Mouse (Mus musculus): ENCODE results near the gene Zfp784.
"Not testable (repeated sequence)": the region's sequence is repeated elsewhere in the genome, so short reads cannot be mapped to it uniquely, and the experiment has no call there.

Gene Zfp784

DNA sequence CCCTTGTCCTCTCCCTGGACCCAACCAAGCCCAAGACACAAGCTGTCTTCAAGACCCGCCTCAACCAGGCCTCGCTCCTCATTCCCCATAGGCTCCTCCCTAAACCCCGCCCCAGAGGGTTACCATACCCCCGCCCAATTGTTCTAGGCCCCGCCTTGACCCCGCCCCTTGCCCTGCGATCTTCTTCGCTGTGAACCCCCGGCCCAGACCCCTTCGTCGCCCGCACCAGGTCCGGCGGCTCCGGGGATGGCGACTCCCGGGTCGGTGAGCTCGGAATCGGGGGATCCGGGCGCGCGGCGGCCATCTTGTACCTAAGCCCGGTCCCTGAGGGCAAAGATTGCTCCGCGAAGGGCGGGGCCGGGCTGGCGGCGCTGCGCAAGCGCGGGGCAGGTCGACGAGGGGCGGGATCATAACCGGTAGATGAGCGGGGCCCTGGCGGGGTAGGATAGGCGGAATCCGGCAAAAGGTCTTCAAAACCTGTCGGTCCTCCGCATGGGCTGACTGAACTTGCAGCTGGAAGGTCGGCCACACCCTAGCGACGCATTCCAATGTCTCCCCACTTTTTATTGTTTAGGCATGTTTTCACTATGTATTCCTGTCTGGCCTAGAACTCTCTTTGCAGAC lies at the start of gene Zfp784:
Gene Zfp784, minus strand, starts transcription at position 338 of the 624 bp plus-strand sequence.
- DNase-seq = peak; percentile 88 to 94

DNA sequence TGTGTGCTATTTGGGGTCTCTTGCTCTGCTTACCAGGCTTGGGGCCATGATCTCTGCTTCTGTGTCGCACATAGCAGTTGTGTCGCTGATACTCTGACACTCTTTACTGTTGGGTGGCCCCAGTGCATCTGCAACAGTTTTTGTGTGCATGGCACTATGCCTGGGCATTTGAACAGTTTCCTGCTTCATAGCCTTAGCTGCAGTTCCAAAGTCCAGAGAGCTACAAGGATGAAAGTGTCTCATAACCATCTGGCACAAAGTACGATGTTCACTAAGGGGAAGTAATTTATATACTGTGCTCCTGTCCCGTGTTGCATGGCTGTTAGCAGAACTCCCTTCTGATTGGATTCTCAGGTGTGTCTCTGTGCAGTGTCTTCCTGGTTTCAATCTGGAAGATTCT lies 49.6 kb upstream of the Zfp784 start:
- no peak for DNase-seq

- DNase-seq = no peak
Observed at GRCm38 (mm10) chr7:5086921-5087440, 48.7 kb upstream of the Zfp784 start.

DNA sequence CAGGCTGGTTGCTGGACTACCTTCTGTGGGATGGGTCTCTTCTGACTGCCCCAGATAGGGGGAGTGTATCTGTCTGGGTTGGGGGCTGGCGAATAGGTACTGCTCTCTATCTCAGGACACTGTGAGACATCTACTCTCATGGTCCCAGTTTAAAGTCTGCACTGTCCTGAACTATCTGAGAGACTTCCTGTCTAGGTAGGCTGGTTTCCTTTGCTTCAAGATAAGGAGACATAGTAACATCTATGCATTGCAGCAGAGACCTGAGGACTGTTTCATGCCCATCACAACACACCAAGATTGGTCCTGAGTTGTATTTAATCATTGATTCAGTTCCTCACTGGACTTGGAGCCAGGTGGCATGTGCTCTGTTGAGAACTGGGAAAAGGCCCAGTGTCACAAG lies 47.3 kb upstream of the Zfp784 start:
- DNase-seq = no peak

GRCm38 (mm10) chr7:5083325-5084105 lies 45.3 kb upstream of the Zfp784 start:
- DNase-seq = peak; percentile 42 to 46

GRCm38 (mm10) chr7:5081939-5082338 lies 43.7 kb upstream of the Zfp784 start:
- no peak for DNase-seq

DNA sequence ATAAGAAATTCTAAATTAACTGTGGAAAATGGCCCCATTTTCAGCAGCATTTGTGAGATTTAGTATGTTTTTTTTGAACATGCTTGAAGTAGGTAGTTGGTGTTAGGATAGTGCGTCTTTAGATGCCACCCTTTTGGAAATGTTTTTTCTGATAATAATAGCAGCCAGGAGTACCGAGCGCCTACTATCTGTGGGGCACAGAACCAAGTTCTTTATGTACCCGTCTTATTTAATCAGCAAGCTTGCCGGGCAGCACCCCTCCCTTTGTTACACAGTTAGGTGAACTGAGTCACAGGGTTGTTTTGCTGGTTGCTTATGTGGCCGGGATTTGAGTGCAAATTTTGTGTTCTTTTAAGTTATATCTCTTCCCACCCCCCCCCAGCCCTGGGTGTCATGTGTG lies 43.0 kb upstream of the Zfp784 start:
- DNase-seq = no peak

GRCm38 (mm10) chr7:5080815-5081214 lies 42.6 kb upstream of the Zfp784 start:
- DNase-seq = no peak

DNA sequence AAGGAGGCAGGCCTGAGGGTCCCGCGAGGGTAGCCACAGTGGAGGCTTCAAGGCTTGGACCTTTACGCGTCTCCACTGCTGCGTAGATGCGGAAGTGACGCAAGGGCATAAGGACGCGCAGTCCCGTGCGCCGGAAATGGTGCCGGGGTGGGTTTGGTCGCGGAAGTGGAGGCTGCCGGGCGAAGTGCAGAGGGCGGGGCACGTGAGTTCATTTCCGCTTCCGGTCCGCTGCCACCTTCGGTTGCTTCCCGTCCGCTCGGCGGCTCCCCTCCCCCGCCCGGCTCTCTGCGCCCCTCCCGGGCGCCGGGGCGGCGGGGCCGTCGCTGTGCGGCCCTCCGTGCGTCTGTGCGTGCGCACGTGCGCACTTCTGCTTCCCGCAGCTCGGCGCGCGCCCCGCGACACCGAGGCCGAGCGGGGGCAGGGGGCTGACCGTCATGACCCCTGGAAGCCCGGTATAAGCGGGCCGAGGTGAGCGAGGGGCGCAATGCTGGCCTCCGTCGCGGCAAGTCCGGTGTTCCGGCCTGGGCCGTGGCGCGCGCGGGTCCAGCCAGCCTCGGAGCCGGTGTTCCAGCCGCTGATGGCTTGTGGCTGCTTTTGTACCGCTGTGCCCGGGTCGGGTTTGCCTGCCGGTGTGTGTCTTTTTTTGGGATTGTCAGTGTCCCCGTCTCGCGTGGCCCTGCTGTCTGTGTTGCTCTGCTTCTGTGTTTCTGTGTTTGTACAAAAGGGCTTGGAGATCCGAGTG lies 41.9 kb upstream of the Zfp784 start, which contains the start of gene Epn1:
Gene Epn1, plus strand, starts transcription at position 226 of the 742 bp plus-strand sequence.
- peak; percentile 91 to 92 for DNase-seq

DNA sequence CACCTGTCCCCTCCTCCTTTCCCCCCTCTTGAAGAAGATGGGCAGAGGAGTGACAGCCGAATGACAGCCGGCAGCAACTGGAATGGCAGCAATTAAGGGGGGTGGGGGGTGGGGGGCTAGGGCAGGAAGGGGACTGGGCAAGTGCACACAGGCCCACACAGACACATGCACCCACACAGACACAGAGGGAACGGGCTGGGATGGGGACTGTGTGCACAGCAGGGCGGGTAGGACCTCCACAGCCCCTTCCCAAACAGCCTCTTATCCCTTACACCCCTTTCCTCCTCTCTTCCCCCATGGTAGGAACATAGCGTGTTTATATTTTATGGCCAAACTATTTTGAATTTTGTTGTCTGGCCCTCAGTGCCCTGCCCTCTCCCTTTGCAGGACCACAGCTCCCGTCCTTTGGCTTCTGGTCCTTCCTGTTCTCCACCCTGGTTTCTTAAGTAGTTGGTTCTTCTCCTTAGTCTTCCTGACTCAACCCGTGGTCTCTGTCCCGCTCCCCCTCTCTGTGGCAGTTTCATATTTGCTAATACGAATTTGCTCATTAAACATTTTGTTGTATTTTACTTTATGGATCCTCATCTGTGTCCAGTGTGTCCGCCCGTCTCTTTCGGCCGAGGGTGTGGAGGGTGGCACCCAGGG lies 41.2 kb upstream of the Zfp784 start:
- DNase-seq = not testable (repeated sequence)

GRCm38 (mm10) chr7:5076931-5077330 lies 38.7 kb upstream of the Zfp784 start:
- DNase-seq = no peak

DNA sequence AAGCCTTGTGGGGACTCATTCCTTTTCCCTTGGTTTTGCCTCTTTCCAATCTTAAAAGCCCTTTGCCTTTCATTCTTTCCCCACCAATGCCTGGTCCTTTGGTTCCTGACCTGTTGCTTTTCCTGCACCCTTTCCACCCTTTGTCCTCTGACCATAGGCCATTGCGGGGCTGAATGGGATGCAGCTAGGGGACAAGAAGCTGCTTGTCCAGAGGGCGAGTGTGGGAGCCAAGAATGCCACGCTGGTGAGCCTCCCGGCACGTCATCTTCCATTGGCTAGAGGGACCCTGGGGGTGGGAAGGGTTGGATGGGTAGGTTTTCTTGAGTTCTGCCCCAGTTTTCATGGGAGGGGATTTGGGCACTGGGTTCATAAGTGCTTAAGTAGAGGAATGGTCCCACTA lies 36.7 kb upstream of the Zfp784 start:
- no peak for DNase-seq

- no peak for DNase-seq
Observed at GRCm38 (mm10) chr7:5073586-5073985, 35.3 kb upstream of the Zfp784 start.

GRCm38 (mm10) chr7:5064886-5065285 lies 26.6 kb upstream of the Zfp784 start:
- DNase-seq = no peak

DNA sequence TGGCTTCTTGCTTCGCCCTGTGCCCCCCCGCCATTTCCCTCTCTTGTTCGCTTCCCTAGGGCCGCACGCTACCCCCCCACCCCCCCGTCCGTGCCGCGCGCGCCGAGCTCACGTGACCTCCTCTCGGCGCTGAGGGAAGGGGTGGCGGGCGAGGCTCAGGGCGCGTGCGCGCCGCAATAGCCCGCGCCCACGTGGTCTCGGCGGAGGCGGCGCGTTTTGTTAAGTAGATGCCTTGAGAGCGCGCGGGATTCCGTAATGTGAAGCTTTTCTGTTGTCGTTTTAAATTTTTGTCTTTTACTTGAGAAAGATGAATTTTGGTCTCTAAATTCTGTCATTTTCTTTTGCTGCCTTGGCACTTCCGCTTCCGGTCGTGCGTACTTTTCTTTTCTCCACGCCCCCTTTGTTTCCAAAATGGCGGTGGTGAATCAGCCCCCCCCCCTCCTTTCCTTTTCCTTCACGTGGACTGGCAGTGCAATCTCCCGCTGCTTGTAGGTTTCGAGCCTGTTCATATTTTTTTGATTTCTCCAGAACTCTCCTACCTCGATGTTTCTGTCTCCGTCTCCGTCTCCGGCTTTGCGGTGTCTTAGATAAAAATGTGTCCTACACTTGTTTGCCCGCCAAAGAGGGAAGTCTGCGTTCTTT lies 24.2 kb upstream of the Zfp784 start:
- no peak for DNase-seq

GRCm38 (mm10) chr7:5061774-5062359 lies 23.6 kb upstream of the Zfp784 start, which contains the start of gene U2af2:
TSS of gene U2af2 (plus strand) at chr7:5062143.
- peak; percentile 92 to 93 for DNase-seq

- DNase-seq = peak; percentile 96 to 97
Observed at GRCm38 (mm10) chr7:5060944-5061773, 22.9 kb upstream of the Zfp784 start.

GRCm38 (mm10) chr7:5060239-5060731 lies 22.0 kb upstream of the Zfp784 start:
- DNase-seq = peak; percentile 58 to 75

- no peak for DNase-seq
Observed at GRCm38 (mm10) chr7:5059421-5059820, 21.2 kb upstream of the Zfp784 start.

GRCm38 (mm10) chr7:5058631-5059030 lies 20.4 kb upstream of the Zfp784 start:
- DNase-seq = no peak

DNA sequence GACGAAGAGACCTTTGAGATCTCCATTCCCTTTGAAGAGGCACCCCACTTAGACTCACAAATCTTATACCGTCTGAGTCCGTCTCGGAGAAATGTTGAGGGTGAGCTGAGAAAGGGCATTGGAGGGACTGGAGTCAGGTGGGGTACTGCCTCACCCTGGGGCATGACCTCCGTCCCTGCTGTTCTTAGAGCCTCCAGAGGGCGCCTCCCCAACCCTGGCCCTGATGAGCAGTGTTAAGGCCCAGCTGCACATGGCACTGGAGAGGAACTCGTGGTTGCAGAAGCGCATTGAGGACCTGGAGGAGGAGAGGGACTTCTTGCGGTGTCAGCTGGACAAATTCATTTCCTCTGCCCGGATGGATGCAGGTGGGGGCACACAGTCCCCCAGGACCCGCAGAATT lies 19.6 kb upstream of the Zfp784 start:
- DNase-seq = no peak

Data from spleen, adult 18-20 months (tissue).